Mouse (Mus musculus): Measurements from ENCODE around the gene Ankrd49.

- TF ChIP-seq POLR2A (IDR thresholded peaks at IDR 0.05; ENCODE audit: low read depth, low read length) (no peak), CTCF (IDR thresholded peaks at IDR 0.05; ENCODE audit: extremely low read depth, insufficient read depth, insufficient read length, insufficient replicate concordance) (no peak)
Observed at GRCm38 (mm10) chr9:14754469-14754868, 30.2 kb downstream of the Ankrd49 start.

Measured in spleen, adult 2 months (tissue).